Mouse (Mus musculus): ENCODE measurements around the gene Acap3. TPM values are rescaled to one million over a fixed set of nuclear protein-coding genes. Genes with fewer than 3 reads are reported as not detected.

The Acap3 gene
- total RNA-seq, 2 experiments from 2014 or later, result 127 to 145 TPM

DNA sequence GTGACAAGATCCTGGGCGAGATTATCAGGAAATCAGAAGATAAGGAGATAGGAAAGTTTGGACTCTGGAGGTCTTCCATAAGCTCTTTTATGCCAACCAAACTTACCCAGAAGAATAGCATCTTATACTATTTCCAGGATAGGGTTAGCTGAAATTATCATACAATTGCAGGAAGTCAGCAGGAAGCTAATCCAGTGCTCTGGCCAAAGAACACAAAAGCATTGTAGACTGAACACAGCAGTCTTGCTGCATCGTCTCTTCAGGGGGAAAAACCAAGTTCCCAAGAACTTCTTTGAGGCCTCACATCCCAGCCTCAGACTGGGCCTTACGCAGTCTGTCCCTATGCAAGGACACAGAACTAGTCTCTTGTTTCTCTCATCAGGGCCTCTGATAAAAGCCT, 8.0 kb upstream of the Acap3 start:
- DNase-seq (ENCODE audit: extremely low spot score in 1 of 2, low spot score in 1 of 2), result no peak

DNA sequence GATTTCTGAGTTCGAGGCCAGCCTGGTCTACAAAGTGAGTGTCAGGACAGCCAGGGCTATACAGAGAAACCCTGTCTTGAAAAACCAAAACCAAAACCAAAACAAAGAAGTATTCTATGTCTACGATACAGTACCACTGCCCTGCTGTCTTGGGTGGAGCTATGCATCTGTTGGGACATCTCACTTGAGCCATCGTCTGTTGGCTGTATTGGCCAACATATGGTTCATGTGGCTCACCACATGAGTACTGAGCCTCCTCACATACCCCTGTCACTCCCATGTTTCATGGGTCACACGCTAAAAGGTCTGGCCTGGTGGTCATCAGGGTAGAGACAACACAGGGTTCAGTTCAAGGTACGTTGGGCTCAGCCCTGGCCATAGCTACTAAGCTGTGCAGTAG, 5.3 kb upstream of the Acap3 start:
- no peak for DNase-seq (ENCODE audit: extremely low spot score in 1 of 2, low spot score in 1 of 2)

DNA sequence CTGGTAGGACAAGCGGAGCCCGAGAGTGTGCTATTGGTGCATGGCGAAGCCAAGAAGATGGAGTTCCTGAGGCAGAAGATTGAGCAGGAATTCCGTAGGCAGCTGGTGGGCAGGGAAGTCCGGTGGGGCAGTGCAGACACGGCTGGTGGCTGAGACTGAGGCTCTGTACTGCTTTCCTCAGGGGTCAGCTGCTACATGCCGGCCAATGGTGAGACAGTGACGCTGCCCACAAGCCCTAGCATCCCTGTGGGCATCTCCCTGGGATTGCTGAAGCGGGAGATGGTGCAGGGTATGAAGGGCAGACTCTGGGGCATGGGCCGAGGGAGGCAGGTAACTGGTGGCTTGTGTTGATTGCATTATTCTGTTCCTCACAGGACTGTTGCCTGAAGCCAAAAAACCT, 3.9 kb upstream of the Acap3 start:
- DNase-seq (ENCODE audit: extremely low spot score in 1 of 2, low spot score in 1 of 2), result no peak

DNA sequence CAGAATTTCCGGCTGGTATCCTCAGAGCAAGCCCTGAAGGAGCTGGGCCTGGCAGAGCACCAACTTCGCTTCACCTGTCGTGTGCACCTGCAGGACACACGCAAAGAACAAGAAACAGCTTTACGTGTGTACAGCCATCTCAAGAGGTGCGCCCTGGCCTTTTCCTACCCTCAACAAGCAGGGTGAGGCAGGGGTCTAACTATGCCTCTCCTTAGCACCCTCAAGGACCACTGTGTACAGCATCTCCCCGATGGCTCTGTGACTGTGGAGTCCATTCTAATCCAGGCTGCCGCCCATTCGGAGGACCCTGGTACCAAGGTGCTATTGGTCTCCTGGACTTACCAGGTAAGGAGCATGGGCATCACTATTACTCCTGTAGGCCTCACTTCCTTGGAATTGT, 3.4 kb upstream of the Acap3 start:
- DNase-seq (ENCODE audit: extremely low spot score in 1 of 2, low spot score in 1 of 2), result peak in 1 of 2 experiments; percentile 5

DNA sequence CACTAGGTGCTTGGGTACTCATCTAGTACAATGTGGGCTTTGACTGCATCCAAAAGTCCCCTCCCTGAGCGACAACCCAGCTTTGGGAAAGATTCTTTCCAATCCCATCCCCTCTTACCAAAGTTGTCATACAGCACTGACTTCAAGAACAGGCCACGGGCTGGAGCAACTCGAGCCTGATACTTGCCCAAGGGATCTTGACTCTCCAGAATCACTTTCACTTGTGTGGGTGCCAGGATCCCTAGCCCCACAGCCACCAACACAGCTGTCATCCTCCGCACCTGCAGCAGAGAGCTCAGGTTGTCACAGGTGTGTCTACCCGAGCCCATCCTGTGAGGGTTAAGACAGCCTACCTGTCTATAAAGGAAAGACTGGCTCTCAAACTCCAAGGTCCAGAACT, 2.3 kb upstream of the Acap3 start:
- peak in 1 of 2 experiments; percentile 3 for DNase-seq (ENCODE audit: extremely low spot score in 1 of 2, low spot score in 1 of 2)

DNA sequence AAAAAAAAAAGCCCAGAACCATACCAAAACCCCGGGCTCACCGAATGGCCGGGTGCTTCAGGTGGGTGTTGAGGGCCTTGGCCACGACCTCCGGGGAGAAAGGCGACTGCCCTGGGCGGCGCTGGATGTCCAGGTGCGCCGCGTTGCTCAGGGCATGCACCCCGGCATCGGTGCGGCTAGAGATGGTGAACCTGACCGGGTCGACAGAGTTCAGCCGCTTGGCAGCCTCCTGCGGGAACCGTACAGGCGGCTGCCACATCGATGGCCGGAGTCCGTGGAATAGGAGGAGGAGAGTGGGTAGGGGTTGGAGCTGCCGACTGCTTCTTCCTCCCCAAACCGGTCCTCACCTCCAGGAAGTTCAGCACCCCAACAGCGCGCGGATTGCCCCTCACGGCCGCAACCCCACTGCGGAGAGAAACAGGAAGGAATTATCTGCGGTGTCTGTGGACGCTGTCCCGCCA, 581 bp upstream of the Acap3 start:
- no peak for DNase-seq (ENCODE audit: extremely low spot score in 1 of 2, low spot score in 1 of 2)

DNA sequence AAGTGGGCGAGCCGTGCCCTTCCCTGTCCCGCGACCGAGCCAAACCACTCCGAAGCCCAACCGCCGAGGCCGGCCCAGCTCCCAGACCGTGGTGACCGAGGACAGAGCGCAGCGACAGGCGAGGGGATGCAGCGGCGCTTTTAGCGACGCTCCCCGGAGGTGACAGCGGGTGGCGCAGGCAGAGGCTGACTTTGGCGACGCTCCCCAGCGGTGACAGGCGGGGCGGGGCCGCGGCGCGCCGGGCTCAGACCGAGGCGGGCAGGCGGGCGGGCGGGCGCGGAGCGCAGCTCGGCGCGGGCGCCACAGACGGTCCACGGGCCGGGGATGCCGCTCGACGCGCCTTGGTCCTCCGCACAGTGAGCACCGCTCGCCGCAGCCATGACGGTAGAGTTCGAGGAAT, 395 bp downstream of the Acap3 start:
- DNase-seq (ENCODE audit: extremely low spot score in 1 of 2, low spot score in 1 of 2), result peak in 1 of 2 experiments; percentile 75

DNA sequence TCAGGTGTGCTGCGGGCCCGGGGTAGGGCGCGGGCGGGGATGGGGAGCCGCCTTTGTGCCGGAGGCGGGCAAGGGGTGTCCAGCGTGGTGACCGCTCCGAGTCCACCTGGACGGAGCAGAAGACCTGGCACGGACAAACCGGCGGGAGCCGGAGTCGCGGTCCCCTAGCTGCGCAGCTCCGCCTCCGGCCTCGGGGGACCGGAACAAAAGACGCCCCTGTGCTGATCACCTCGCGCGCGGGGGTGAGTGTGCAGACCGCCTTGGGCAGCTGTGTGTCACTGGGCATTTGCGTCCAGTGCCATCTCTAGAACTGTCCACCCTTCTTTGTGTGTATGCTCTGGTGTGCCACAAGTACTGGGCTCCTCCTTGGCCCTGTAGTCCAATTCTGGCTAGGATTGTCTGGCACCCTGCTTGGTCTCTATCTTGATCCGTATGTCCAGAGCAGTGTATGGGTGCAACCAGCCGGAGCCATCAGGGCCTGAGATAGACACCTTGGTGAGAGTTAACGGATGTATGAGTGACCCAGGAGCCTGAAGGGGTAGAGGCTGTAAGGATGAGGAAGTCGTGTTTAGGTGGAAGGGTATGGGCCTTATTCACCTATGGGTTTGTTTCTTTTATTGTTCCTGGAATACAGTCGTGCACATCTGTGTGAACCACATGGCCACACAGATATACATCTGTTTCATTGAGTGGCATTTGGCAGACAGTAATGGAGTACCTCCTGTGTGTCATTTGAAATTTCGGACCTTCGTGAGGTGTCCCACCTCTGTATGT, 1.0 kb downstream of the Acap3 start:
- DNase-seq (ENCODE audit: extremely low spot score in 1 of 2, low spot score in 1 of 2), result peak in 1 of 2 experiments; percentile 19

DNA sequence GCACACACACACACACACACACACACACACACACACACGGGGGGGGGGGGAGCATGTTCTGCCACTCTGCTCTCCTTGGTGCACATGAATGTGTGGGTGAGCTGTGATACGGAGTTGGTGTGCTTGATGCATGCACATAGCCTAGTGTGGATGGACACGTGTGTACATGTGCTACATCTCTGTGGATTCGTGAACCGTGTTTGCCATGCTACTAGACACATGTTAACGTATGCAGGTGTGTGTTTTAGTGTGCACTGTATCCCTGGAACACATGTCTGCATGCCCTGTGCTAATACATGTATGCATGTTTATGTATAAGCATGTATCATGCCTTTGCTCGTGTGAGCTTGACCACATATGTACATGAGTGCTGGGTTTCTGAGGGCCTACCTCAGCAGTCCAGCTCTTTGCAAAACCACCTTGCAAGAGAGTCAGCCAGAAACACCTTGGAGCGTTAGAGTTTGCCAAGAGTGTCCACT, 1.6 kb downstream of the Acap3 start:
- no peak for DNase-seq (ENCODE audit: extremely low spot score in 1 of 2, low spot score in 1 of 2)

DNA sequence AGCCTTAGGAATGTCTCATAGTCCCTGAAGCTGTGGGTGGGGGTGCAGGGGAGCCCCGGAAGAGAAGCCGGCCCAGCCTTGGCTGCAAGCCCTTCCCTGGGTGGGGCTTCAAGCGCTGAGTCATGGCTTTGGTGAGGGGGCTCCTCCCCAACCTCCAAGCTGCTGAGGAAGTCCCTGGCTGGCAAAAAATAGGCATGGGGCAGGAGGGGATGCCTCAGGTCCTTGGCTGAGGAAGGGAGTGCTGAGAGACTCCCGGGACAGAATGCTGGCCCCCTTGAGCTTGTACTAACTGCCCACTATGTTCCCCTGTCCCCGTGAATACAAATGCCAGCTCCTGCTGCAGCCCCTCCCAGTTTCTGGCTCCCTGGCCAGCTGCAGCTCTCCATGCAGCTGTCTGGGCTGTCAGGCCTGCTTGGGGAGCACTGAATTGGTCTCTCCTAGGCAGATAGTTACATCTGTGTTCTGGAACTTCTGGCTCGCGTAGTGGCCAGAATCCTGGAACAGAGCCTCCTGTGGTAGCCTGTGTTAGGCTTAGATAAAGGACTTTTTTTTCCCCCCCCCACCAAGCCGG, 2.8 kb downstream of the Acap3 start:
- DNase-seq (ENCODE audit: extremely low spot score in 1 of 2, low spot score in 1 of 2), result peak; percentile 40 to 54

DNA sequence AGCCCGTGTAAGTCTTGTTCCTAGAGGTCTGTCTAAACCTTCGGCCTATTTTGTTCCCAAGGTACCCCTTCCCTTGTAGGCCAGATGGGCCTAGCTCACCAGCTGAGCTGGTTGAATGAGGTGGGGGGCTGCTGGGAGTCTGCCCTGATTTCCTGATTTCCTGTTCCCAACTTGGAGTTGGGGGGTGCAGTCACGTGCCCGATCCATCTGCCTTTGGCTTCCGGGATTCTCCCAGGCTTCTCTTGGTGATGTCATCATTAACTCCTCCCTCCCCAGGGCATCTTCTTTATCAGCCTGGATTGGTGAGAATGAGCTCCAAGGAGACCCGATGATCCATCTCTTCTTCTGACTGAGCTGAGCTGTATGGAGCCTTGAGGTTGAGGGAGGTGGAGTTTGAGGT, 3.6 kb downstream of the Acap3 start:
- DNase-seq (ENCODE audit: extremely low spot score in 1 of 2, low spot score in 1 of 2), result peak; percentile 66 to 72

DNA sequence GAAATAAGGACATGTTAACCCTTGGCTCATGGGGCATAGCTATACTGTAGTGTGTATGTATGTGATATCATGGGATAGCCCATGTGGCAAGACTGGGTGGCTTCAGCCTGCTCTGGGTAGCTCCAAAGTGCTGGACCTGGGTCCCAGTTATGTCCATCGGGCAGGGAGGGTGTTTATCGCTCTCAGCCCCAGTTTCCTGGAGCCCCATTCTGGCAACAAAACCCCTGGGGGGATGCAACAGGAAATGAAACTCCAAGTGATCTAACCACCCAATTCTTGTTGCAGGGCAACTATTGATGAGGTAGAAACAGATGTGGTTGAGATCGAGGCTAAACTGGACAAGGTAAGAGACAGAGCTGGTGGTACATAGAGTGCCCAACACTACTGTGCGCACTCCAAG, 4.2 kb downstream of the Acap3 start:
- peak in 1 of 2 experiments; percentile 2 for DNase-seq (ENCODE audit: extremely low spot score in 1 of 2, low spot score in 1 of 2)

DNA sequence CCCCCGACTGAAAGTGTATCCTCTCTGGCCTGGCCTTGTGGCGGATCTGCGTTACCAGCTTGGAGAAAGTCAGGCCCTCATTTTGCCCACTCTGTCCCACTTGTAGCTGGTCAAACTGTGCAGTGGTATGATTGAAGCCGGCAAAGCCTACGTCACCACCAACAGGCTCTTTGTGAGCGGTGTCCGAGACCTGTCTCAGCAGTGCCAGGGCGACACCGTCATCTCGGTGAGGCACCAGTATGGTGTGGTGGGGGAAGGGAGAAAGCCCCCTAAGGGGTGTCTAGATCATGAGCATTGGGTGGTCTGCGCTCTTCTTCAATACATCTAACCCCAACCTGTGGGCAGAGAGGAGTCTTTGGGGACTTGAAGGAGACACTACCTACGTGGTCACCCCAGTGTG, 4.8 kb downstream of the Acap3 start:
- no peak for DNase-seq (ENCODE audit: extremely low spot score in 1 of 2, low spot score in 1 of 2)

DNA sequence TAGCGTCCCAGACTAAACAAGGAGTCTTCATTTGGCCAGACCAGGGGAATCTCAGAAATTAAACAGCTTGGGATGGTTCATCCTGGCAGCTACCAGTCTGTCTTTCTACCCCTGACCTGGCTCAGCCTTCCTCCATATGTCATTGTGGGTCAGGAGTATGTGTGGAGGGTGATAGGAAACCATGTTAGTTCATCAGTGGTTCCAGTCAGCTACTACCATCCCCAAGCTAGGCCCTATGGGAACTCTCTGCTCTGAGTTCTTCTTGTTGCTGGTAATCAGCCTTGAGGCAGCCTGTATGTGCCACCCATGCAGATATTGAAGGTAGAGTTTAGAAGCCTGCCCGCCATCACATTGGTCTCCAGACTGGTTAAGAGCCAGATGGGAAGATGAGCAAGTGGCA, 6.7 kb downstream of the Acap3 start:
- DNase-seq (ENCODE audit: extremely low spot score in 1 of 2, low spot score in 1 of 2), result peak in 1 of 2 experiments; percentile 1

DNA sequence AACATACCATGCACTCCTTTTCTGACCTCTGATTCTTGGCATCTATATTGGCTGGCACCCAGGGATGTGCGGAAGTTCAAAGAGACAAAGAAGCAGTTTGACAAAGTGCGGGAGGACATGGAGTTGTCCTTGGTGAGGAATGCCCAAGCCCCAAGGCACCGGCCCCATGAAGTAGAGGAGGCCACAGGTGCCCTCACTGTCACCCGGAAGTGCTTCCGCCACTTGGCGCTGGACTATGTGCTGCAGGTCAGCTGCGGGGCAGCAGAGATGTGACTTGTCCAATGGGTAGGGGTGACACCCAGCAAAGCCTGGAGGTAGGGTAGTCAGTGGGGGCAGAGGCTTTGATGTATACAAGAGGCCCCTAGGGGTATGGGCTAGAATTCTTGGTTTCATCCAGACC, 7.7 kb downstream of the Acap3 start:
- DNase-seq (ENCODE audit: extremely low spot score in 1 of 2, low spot score in 1 of 2), result peak in 1 of 2 experiments; percentile 1

DNA sequence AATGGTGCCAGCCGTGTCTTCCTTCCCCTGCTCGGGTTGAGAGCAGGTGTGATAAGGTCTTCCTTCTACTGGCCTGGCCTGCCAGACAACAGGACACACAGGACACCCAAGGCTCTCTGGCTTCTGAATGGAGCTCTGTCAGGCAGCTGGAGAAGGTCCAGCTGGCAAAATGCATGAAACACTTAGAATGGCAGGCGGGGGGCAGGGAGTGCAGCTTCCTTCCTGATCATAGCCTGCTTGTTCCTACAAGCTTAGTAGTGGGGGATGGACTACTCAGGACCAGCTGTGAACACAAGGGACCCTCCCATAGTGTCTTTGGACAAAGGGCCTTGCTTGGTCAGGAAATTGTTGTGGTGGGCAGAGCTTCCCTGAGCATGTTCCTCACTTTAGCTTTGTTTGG, 9.6 kb downstream of the Acap3 start:
- DNase-seq (ENCODE audit: extremely low spot score in 1 of 2, low spot score in 1 of 2), result peak in 1 of 2 experiments; percentile 37

DNA sequence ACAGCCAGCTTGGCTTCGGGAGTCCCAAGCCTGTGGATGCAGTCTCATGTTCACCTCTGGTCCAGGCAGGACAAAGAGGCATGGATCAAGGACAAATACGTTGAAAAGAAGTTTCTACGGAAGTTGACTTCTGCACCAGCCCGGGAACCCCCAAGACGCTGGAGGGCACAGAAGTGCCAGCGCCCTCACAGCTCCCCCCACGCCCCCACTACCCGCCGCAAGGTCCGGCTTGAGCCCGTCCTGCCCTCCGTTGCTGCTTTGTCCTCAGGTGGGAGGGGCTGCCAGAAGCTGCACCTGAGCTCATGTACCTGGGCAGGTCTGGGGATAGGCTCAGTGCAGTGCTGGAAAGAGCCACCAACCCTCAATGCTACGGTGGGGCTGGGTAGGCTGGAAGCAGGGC, 11.6 kb downstream of the Acap3 start:
- peak in 1 of 2 experiments; percentile 1 for DNase-seq (ENCODE audit: extremely low spot score in 1 of 2, low spot score in 1 of 2)

DNA sequence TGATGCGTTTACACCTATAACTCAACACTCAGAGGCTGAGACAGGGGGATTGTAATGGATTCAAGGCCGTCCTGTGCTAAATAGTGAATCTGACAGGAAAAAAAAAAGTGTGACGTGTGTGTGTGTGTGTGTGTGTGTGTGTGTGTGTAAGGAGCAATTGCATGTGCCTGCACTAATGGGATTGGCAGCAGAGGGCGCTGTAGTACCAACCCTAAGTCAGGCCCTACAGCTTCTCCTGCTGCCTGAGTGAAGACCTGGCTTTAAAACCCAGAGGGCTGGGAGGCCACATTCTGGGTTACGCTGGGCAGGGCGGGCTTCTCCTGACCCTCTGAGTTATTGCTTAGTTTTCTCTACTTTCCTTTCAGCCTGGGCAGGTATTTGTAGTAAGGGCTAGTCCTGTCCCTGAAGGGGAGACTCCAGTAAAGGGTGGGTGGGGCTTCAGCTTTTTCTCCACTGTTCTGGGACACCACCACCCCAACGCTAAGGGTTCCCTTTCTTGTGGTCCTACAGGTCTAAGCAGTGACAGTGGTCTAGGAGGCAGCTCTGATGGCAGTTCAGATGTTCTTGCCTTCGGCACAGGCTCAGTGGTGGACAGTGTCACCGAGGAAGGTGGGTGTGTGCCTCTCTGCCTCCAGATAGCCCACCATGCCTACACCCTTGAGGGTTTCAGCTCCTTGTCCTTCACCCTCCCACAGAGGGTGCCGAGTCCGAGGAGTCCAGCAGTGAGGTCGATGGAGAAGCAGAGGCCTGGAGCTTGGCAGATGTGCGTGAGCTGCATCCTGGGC, 12.9 kb downstream of the Acap3 start:
- peak in 1 of 2 experiments; percentile 47 for DNase-seq (ENCODE audit: extremely low spot score in 1 of 2, low spot score in 1 of 2)

DNA sequence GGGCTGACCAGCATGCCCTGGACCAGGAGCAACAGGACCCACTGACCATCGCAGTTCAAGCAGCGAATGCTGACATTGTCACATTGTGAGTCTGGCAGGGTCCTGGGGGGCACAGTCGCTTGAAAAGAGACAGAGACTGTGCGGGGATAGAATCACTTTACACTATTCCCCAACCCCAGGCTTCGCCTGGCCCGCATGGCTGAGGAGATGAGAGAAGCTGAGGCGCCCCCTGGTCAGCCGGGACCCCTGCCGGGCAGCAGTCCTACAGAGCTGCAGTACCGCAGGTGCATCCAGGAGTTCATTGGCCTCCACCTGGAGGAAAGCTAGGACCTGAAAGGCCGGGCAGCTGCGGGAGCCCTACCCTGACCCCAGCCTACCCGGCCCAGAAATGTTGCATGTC, 14.0 kb downstream of the Acap3 start:
- peak in 1 of 2 experiments; percentile 1 for DNase-seq (ENCODE audit: extremely low spot score in 1 of 2, low spot score in 1 of 2)

DNA sequence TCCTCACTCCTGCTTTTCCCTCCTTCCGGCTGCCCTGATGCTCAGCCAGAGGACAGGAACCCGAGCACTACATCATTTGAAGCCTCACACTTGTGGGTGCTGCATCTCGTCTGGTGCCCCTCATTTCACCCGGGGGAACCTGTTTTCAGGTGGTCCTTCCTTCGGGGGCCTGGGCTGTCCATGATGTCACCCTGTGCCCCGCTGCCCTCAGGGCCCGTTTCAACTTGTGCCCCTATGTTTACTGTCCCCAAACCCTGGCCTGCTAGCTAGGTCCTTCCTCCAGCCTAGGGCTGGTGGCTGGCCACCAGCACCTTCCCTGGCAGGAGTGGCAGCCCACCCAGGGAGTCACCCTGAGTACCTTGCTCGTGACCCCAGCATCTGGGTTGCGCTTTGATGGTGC, 14.5 kb downstream of the Acap3 start:
- DNase-seq (ENCODE audit: extremely low spot score in 1 of 2, low spot score in 1 of 2), result no peak

DNA sequence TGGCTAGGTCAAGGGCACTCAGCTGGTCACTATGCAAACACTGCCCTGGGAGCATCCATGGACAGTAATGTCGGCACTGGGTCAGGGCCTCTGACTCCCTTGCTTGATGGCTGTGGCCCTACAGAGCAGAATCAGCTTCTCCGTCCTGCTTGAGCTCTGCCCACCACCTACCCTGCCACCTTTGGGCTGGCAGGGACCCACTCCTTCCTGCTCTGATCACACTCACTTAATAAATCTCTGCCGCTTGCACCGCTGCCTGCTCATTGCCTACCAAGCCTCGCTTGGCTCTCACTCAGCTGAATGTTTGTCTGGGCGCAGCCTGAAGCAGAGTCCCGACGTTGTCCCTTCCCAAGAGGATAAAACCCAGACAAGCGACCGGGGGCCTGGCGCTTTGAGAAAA, 15.4 kb downstream of the Acap3 start:
- DNase-seq (ENCODE audit: extremely low spot score in 1 of 2, low spot score in 1 of 2), result peak in 1 of 2 experiments; percentile 3

Measured in layer of hippocampus, postnatal 25 days (tissue).